28 mouse cellular contexts compared by ENCODE assay signal in genomic region chr3:131485388-131485787, GRCm38 (mm10). TPM values are rescaled to one million over a fixed set of nuclear protein-coding genes. Genes with fewer than 3 reads are reported as not detected.
DNase-seq lines count a peak whose midpoint lies in the region; ATAC-seq and TF ChIP-seq lines count a peak whose summit lies in the region.
"Had no signal": no experiment of that assay in that cellular context is flagged by ENCODE, and none has a peak within 500 bp of the region (broad histone marks: within the 10 kb centered on the region; RNA-seq: fewer than 3 reads in every experiment).

No protein-coding gene starts in this region.

- no peak overlapping the region for H3K4me3 ChIP-seq in kidney, embryonic 16.5 days (ENCODE audit: low read length)
- no peak overlapping the region for H3K4me3 ChIP-seq in myocyte
- no peak overlapping the region for H3K4me3 ChIP-seq in embryonic facial prominence, embryonic 10.5 days
- no peak overlapping the region for H3K4me3 ChIP-seq in left cerebral cortex, adult 2 months
- no peak overlapping the region for H3K4me3 ChIP-seq in hindbrain, postnatal 0 days (ENCODE audit: low read length)
- H3K4me3 ChIP-seq: embryonic facial prominence, embryonic 13.5 days; erythroblast, embryonic 14.5 days; hindbrain, embryonic 10.5 days; hindbrain, embryonic 15.5 days; layer of hippocampus, adult 2 months; liver, embryonic 13.5 days; neural tube, embryonic 12.5 days had no signal

- peaks cover 28% of the 10 kb centered on the region for H3K4me1 ChIP-seq in kidney, embryonic 16.5 days (ENCODE audit: insufficient read depth, low read length)
- H3K4me1 ChIP-seq in embryonic facial prominence, embryonic 10.5 days, result peaks cover 13% of the 10 kb centered on the region
- no peaks in the 10 kb centered on the region for H3K4me1 ChIP-seq in hindbrain, postnatal 0 days (ENCODE audit: insufficient read depth, low read length)
- H3K4me1 ChIP-seq: liver, embryonic 13.5 days had no signal

- peaks cover 3% of the 10 kb centered on the region; the same call in 1 of the 2 replicates for H3K9me3 ChIP-seq in kidney, embryonic 16.5 days (ENCODE audit: low read length)
- no peaks in the 10 kb centered on the region for H3K9me3 ChIP-seq in embryonic facial prominence, embryonic 10.5 days
- no peaks in the 10 kb centered on the region for H3K9me3 ChIP-seq in hindbrain, postnatal 0 days (ENCODE audit: low read length)
- H3K9me3 ChIP-seq: embryonic facial prominence, embryonic 13.5 days; hindbrain, embryonic 10.5 days; hindbrain, embryonic 15.5 days; liver, embryonic 13.5 days; neural tube, embryonic 12.5 days had no signal

- WGBS in kidney, embryonic 16.5 days, result 61% methylated on average over 5 of the region's 5 CpGs
- WGBS in embryonic facial prominence, embryonic 10.5 days, result 66% methylated on average over 5 of the region's 5 CpGs
- WGBS in hindbrain, postnatal 0 days, result 56% methylated on average over 5 of the region's 5 CpGs

- ATAC-seq in kidney, embryonic 16.5 days (ENCODE audit: low FRiP score, low TSS enrichment), result no peak
- ATAC-seq in hindbrain, postnatal 0 days, result no peak
- ATAC-seq: forebrain, postnatal 0 days; midbrain, embryonic 16.5 days had no signal

- H3ac ChIP-seq in myocyte (ENCODE audit: control insufficient read depth, insufficient read length), result no peak overlapping the region

- no peak for TF ChIP-seq CTCF in left cerebral cortex, adult 2 months (IDR thresholded peaks at IDR 0.05)
- TF ChIP-seq CTCF in hindbrain, postnatal 0 days (IDR thresholded peaks at IDR 0.05; ENCODE audit: low read depth), result no peak

- H3K79me2 ChIP-seq in myocyte (ENCODE audit: control insufficient read depth, insufficient read depth), result peaks cover 4% of the 10 kb centered on the region

- no peaks in the 10 kb centered on the region for H3K36me3 ChIP-seq in kidney, embryonic 16.5 days (ENCODE audit: insufficient read depth, low read length)
- H3K36me3 ChIP-seq in myocyte (ENCODE audit: control insufficient read depth, insufficient read depth), result no peaks in the 10 kb centered on the region
- H3K36me3 ChIP-seq in embryonic facial prominence, embryonic 10.5 days (replicated peaks), result no peaks in the 10 kb centered on the region
- no peaks in the 10 kb centered on the region for H3K36me3 ChIP-seq in hindbrain, postnatal 0 days (ENCODE audit: insufficient read depth, low read length)
- H3K36me3 ChIP-seq: embryonic facial prominence, embryonic 13.5 days; hindbrain, embryonic 10.5 days; hindbrain, embryonic 15.5 days; liver, embryonic 13.5 days; neural tube, embryonic 12.5 days had no signal

- DNase-seq in kidney, postnatal 14 days, result no peak
- peak; percentile 75 for DNase-seq in Muller cell, postnatal 12 days (ENCODE audit: inconsistent ontology term)
- no peak for DNase-seq in embryonic facial prominence, embryonic 10.5 days (ENCODE audit: low spot score)
- DNase-seq in left cerebral cortex, adult 2 months (ENCODE audit: extremely low spot score in 1 of 2, low spot score in 2 of 2), result no peak
- no peak for DNase-seq in hindbrain, postnatal 0 days (ENCODE audit: low spot score)
- DNase-seq: adrenal gland, postnatal 10 days; cerebellum, adult 11-12 months; cerebellum, adult 9-11 months; embryo, embryonic 11 days; forebrain, postnatal 0 days; heart, postnatal 14 days; kidney, postnatal 36 days; liver, embryonic 13.5 days; lung, adult 2 months; lung, postnatal 14 days; right cerebral cortex, postnatal 4 days; thymus, adult 18-20 months; thymus, postnatal 25 days had no signal

- H3K27ac ChIP-seq in kidney, embryonic 16.5 days (ENCODE audit: low read length), result 0 out of 2 replicates have a peak overlapping the region, but pooled peaks have one; percentile 18
- H3K27ac ChIP-seq in embryonic facial prominence, embryonic 10.5 days (replicated peaks), result no peak overlapping the region
- no peak overlapping the region for H3K27ac ChIP-seq in left cerebral cortex, adult 2 months
- H3K27ac ChIP-seq in hindbrain, postnatal 0 days, result no peak overlapping the region
- H3K27ac ChIP-seq: embryonic facial prominence, embryonic 13.5 days; hindbrain, embryonic 10.5 days; hindbrain, embryonic 15.5 days; layer of hippocampus, adult 2 months; liver, embryonic 13.5 days; neural tube, embryonic 12.5 days had no signal

- TF ChIP-seq POLR2A in myocyte (IDR thresholded peaks at IDR 0.05; ENCODE audit: insufficient read length, low read depth), result no peak

- no peak overlapping the region for H3K9ac ChIP-seq in kidney, embryonic 16.5 days (replicated peaks; ENCODE audit: low read length)
- no peak overlapping the region for H3K9ac ChIP-seq in hindbrain, postnatal 0 days (replicated peaks; ENCODE audit: low read length)
- H3K9ac ChIP-seq: embryonic facial prominence, embryonic 13.5 days; forebrain, postnatal 0 days; hindbrain, embryonic 15.5 days; liver, embryonic 13.5 days; neural tube, embryonic 12.5 days had no signal

- no peaks in the 10 kb centered on the region for H3K27me3 ChIP-seq in kidney, embryonic 16.5 days (ENCODE audit: insufficient read depth, low read length)
- H3K27me3 ChIP-seq in myocyte (ENCODE audit: control insufficient read depth, insufficient read depth, insufficient read length), result no peaks in the 10 kb centered on the region
- peaks cover 32% of the 10 kb centered on the region for H3K27me3 ChIP-seq in embryonic facial prominence, embryonic 10.5 days (replicated peaks; ENCODE audit: low read depth, poor library complexity, severe bottlenecking)
- no peaks in the 10 kb centered on the region for H3K27me3 ChIP-seq in hindbrain, postnatal 0 days (ENCODE audit: insufficient read depth, low read length)
- H3K27me3 ChIP-seq: CH12.LX had no signal

- intact Hi-C loops in left cerebral cortex, adult 2 months (cut with DNase I), result no loop called here

- H3K4me2 ChIP-seq in kidney, embryonic 16.5 days (replicated peaks; ENCODE audit: low read depth, low read length), result no peak overlapping the region
- peak overlapping the region; percentile 91 for H3K4me2 ChIP-seq in myocyte (ENCODE audit: low read depth)
- H3K4me2 ChIP-seq in hindbrain, postnatal 0 days (ENCODE audit: low read depth, low read length), result no peak overlapping the region
- H3K4me2 ChIP-seq: embryonic facial prominence, embryonic 13.5 days; hindbrain, embryonic 15.5 days; liver, embryonic 13.5 days; neural tube, embryonic 12.5 days had no signal

TF ChIP-seq in myocyte, 11 proteins besides CTCF, POLR2A, EP300 and RAD21:
- TF ChIP-seq TCF3 (IDR thresholded peaks at IDR 0.05; ENCODE audit: insufficient read length, low read depth) (no peak), CEBPB (IDR thresholded peaks at IDR 0.05; ENCODE audit: insufficient read depth, poor library complexity, severe bottlenecking) (no peak), MYOG (IDR thresholded peaks at IDR 0.05; ENCODE audit: control insufficient read depth in 1 of 3, insufficient read depth in 1 of 3, insufficient read length in 2 of 3, low read depth in 2 of 3) (no peak), TCF12 (IDR thresholded peaks at IDR 0.05; ENCODE audit: insufficient read depth, poor library complexity, severe bottlenecking) (no peak), POLR2AphosphoS2 (IDR thresholded peaks at IDR 0.05; ENCODE audit: insufficient read length, low read depth) (no peak), SRF (IDR thresholded peaks at IDR 0.05; ENCODE audit: control insufficient read depth, insufficient read length, low read depth) (no peak), REST (IDR thresholded peaks at IDR 0.05; ENCODE audit: insufficient read depth, insufficient read length) (no peak), MAX (IDR thresholded peaks at IDR 0.05; ENCODE audit: low read depth) (no peak), USF1 (IDR thresholded peaks at IDR 0.05; ENCODE audit: low read depth) (no peak), MYOD1 (IDR thresholded peaks at IDR 0.05; ENCODE audit: control insufficient read depth in 1 of 3, insufficient read length in 2 of 3, low read depth in 2 of 3) (no peak), E2F4 (IDR thresholded peaks at IDR 0.05; ENCODE audit: insufficient read depth) (no peak)

RNA-seq across cellular contexts. Expression of gene Sgms2, which starts 5.8 kb away (rescaled TPM):
- 11.1 and 13.2 TPM in 2 replicates for polyA plus RNA-seq in kidney, embryonic 16.5 days (2015; fragmentation: Nextera tagmentation; extraction: Ambion mirVana)
- 4.2 TPM for polyA plus RNA-seq in myocyte (2012; fragmentation: generic; extraction: Trizol)
- 0.77 and 1.2 TPM in 2 replicates for polyA plus RNA-seq in embryonic facial prominence, embryonic 10.5 days (2016; fragmentation: Nextera tagmentation; extraction: Ambion mirVana)
- total RNA-seq in left cerebral cortex, adult 2 months (2021), result 1 to 10 TPM; 2.3 to 3.6 TPM
- 2.8 and 3.9 TPM in 2 replicates for total RNA-seq in hindbrain, postnatal 0 days (2014; rRNA removed)
- 3.8 and 4.2 TPM in 2 replicates for polyA plus RNA-seq in hindbrain, postnatal 0 days (2015; fragmentation: Nextera tagmentation; extraction: Ambion mirVana)
- total RNA-seq: CH12.LX had no signal
